Mouse (Mus musculus): ENCODE measurements around the gene Adamtsl4.
"Not testable (repeated sequence)": the region's sequence is repeated elsewhere in the genome, so short reads cannot be mapped to it uniquely, and the experiment has no call there.

The Adamtsl4 gene

GRCm38 (mm10) chr3:95660788-95661478, 26.8 kb downstream of the Adamtsl4 start:
- DNase-seq (ENCODE audit: low spot score), result no peak

DNA sequence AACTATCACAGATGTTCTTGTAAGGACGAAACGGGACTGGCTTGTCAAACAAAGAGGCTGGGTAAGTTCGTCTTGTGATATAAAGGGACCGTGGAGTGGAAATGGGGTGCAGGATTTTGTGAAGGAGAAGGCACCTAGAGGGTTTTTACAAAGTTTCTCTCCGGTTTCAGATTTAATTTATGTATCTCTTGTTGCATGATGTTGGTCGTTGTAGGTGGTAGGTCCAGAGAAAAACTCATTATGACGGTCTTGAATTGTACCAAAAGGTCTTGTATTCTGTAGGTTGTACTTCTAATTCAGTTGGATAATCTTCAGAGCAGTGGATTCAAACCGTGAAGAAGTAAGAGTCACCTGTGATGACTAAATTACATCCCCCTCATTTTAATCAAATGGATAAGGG, 27.8 kb downstream of the Adamtsl4 start:
- no peak for DNase-seq (ENCODE audit: low spot score)

DNA sequence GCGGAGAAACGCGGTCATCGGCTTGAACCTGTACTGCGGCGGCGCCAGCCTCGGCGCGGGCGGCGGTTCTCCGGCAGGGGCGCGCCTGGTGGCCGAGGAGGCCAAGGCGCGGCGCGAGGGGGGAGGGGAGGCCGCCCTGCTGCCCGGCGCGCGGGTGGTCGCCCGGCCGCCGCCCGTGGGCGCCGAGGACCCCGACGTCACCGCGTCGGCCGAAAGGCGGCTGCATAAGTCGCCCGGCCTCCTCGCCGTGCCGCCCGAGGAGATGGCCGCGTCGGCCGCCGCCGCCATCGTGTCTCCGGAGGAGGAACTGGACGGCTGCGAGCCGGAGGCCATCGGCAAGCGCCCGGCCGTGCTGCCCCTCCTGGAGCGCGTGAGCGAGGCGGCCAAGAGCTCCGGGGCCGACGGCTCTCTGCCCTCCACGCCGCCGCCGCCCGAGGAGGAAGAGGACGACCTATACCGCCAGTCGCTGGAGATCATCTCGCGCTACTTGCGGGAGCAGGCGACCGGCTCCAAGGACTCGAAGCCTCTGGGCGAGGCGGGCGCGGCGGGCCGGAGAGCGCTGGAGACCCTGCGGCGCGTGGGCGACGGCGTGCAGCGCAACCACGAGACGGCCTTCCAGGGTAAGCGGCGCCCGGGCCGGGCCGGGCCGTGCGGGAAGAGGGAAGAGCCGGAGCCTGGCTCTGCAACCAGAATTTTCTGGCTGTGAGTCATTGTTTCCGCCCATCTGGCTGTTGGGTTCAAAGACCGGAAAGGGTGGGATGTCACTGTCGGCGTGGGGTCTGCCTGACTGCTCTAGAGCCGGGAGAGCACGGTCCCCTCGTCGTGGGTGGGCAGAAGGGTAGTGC, 28.6 kb downstream of the Adamtsl4 start:
- DNase-seq (ENCODE audit: low spot score), result peak; percentile 76

GRCm38 (mm10) chr3:95658236-95658867, 29.4 kb downstream of the Adamtsl4 start, which contains the start of gene Mcl1:
Gene Mcl1, plus strand, starts transcription at chr3:95658788.
- DNase-seq (ENCODE audit: low spot score), result peak; percentile 96

DNA sequence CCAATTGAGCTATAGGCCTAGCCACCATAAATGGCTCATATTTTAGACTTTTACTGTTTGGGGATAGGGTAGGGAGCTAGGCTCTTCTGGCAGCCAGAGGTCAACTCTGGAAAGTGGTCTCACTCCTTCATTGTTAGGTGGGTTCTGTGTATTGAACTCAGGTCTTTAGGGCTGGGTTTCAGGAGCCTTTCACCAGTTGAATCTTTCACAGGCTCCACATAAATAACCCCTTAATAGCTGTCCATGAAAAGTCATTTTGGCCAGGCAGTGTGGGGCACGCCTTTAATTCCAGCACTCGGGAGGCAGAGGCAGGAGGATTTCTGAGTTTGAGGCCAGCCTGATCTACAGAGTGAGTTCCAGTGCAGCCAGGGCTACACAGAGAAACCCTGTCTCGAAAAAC, 30.0 kb downstream of the Adamtsl4 start:
- no peak for DNase-seq (ENCODE audit: low spot score)

DNA sequence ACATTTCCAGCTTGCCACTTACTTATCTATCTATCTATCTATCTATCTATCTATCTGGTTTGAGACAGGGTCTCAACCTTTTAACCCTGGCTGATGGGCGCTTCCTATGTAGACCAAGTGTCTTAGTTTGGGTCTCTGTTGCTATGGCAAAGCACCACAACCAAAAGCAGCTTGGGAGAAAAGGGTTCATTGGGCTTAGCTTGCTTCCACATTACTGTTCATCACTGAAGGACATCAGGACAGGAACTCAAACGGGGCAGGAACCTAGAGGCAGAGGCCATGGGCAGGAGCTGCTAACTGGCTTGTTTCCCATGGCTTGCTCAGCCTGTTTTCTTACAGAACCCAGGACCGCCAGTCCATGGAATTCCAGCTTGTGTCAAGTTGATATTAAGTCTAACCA, 30.6 kb downstream of the Adamtsl4 start:
- DNase-seq (ENCODE audit: low spot score), result no peak

GRCm38 (mm10) chr3:95655437-95655836, 32.3 kb downstream of the Adamtsl4 start:
- no peak for DNase-seq (ENCODE audit: low spot score)

DNA sequence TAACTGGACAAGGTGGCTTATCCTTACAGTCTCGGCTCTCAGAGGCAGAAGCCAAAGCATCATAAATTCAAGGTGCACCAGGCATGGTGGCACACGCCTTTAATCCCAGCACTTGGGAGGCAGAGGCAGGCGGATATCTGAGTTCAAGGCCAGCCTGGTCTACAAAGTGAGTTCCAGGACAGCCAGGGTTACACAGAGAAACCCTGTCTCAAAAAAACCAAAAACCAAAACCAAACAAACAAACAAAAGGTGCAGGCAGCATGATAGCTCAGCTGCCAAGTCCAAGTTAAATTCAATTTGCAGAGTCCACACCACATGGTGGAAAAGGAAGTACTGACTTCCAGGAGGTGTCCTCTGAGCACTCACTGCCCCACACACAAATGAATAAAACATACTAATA, 33.3 kb downstream of the Adamtsl4 start:
- not testable (repeated sequence) for DNase-seq (ENCODE audit: low spot score)

DNA sequence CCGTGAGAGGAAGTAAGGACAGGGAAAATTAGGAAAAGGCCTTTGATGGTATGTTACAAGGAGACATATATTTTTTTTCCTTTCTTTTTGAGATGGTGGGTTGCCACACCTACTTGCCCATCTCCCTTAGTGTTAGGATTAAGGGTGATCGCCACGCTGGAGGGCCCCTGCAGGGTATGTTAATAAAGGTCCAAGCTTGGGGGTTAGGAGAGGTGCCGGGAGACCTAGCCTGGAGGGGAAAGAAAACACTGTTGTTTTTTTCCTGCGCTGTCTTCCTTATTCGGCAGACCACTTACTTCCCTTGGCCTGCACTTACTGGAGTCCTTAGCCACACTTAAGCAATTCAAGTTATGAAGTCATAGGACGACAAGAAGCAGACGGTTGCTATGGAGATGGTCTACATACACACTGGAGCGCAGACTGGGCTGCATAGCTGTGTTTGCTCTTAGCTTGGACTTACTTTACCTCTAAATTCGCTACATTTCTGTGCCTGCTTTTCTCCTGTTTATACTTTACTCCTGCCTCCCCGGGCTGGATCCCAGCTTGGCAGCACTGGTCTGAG, 34.2 kb downstream of the Adamtsl4 start:
- no peak for DNase-seq (ENCODE audit: low spot score)

GRCm38 (mm10) chr3:95652871-95653270, 34.8 kb downstream of the Adamtsl4 start:
- no peak for DNase-seq (ENCODE audit: low spot score)

- no peak for DNase-seq (ENCODE audit: low spot score)
These were observed 35.4 kb downstream of the Adamtsl4 start for GRCm38 (mm10) chr3:95652204-95652811.

DNA sequence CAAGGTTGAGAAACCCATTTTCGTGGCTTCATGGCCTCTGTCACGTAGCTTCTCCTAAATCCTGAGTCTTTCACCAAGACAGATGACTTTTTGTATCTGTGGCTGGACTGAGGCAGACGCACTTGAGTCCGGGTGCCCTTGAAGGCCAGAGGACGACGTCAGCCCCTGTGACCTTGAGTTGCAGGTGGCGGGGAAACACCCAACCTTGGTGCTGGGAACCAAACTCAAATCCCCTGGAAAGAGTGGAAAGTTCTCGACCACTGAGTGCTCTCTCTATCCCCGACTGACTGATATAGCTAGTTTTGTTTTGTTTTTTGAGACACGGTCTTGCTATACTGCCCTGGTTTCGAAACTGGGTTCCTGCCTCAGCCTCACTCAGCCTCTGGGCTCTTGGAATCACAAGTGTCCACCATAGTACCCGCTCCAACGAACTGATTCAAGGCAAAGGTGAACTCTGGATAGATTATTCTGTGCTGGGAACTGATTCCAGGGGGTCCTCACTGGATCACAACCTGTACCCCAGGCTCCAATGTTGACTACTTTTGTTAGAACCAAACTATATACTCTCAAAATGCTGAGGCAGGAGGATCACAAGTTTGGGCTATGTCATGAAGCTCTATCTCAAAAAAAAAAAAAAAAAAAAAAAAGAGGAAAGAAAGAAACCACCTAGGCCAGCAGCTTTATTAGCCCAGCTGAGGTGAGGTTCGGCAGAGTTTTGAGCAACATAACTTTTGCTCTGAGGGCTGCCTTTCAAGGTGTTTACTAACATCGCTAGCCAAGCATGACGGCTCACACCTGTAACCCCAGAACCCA, 36.1 kb downstream of the Adamtsl4 start:
- no peak for DNase-seq (ENCODE audit: low spot score)

GRCm38 (mm10) chr3:95651033-95651373, 36.7 kb downstream of the Adamtsl4 start:
- DNase-seq (ENCODE audit: low spot score), result no peak

DNA sequence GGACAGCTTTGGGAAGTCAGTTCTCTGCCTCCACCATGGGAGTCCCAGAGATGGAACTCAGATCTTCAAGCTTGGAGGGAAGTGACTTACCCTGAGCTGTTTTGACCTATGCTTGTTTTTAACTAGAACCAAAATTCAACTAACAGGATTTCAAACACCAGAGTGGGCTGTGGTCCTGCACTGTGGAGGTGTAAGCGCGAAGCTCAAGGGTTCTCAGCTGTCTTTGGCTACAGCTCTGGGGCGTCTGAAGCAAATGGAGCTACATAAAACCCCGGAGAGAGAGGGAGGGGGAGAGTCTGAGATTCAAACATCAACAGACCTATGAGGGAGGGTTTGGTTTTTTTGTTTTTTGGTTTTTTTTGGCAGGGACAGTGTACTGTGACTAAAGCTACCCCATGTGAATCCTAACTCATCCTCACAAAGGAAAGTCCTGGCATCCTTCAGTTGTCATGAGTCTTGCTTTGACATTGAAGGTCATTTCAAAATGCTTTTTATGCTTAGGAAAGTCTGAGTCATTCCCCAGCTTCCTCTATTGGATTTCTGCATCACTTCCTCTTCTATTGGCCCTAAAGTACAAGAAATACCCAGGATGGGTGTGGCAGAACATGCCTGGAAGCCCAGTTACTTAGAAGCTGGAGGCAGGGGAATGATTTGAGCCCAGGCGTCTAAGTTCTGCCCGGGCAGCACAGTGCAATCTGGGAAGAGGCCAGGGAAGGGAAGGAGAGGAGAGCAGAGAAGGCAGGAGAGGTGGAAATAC, 37.3 kb downstream of the Adamtsl4 start:
- DNase-seq (ENCODE audit: low spot score), result no peak

DNA sequence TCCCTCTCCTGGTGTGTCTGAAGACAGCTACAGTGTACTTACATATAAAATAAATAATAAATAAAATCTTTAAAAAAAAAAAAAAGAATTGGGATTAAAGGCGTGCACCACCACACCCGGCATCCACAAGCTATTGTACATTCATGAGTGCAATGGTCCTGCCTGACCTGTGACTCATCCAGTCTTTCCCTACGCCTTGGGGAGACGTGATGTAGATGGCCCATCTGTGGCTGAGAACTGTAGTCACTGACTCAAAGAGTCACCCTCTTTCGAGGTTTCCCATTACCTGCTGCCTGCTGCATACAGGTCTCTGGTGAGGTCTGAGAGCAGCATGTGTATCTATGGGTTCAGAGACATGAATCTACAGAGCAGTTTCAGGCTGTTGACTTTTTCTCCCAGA, 39.7 kb downstream of the Adamtsl4 start:
- DNase-seq (ENCODE audit: low spot score), result no peak

DNA sequence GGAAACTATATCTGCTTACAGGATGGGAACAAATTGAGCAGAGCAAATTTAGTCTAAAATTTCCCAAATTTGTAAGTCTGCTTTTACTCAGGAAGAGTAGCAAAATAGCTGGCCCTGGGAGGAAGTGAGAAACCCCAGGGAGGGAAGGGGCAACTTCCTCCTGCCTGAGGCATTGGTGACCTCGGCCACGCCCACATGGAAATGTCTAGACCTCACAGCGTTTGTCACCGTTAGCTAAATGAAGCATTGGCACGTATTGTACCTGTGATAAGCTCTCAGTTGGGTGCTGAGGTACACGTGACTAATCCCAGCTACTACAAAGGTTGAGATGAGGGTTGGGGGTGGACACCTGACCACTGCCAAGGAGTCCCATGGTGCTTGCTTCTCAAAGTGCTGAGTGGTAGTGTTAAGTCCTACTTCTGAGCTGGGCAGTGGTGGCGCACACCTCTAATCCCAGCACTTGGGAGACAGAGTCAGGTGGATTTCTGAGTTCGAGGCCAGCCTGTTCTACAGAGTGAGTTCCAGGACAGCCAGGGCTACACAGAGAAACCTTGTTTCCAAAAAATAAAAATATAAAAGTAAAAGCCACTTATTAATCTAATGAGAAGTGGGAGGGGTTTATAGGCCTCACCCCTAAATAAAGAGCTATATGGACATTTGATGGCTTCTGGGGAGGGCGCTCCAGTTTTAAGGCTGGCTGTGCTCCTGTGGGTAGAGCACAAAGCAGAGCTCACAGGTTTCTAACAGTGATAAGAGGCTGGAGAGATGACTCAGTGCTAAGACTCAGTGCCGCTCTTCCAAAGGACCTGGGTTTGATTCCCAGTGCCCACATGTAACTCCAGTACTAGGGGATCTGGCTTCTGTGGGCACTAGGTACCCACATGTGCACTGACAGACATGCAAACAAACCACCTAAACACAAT, 42.1 kb downstream of the Adamtsl4 start:
- no peak for DNase-seq (ENCODE audit: low spot score)

DNA sequence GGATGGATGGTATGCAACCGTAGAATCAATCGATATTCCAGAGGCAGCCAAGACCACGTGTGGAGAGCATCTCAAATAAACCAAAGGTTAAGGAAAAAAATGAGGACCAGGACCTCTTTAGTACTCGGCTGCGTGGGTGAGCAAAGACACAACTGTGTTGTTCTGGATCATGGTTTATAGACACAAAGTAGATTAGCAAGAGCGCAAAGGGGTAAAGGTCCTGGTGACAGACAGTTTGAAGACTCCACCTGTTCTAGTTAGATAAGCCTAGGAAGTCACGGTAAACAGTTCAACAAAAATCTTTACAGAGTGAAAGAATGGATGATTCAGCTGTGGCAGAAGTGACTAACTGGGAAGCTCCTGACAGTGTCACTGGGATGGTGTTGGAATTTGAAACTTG, 44.6 kb downstream of the Adamtsl4 start:
- no peak for DNase-seq (ENCODE audit: low spot score)

- no peak for DNase-seq (ENCODE audit: low spot score)
These were observed 48.0 kb downstream of the Adamtsl4 start for GRCm38 (mm10) chr3:95639694-95640093.

GRCm38 (mm10) chr3:95636072-95636471, 51.6 kb downstream of the Adamtsl4 start:
- no peak for DNase-seq (ENCODE audit: low spot score)

- no peak for DNase-seq (ENCODE audit: low spot score)
These were observed 52.1 kb downstream of the Adamtsl4 start for GRCm38 (mm10) chr3:95635636-95636035.

Measured in testis, postnatal 10 days (tissue).